Mouse (Mus musculus) cerebellum, postnatal 25 days (tissue): ENCODE measurements around the gene Gm5926.
"Not testable (repeated sequence)": the region's sequence is repeated elsewhere in the genome, so short reads cannot be mapped to it uniquely, and the experiment has no call there.

ENCODE experiments used
- DNase-seq, 2 experiments: peaks; one replicate each; pipeline ENCODE4 v3.0.0; 2021; ENCODE audit warnings: mixed read lengths in 2 of 2

The Gm5926 gene

DNA sequence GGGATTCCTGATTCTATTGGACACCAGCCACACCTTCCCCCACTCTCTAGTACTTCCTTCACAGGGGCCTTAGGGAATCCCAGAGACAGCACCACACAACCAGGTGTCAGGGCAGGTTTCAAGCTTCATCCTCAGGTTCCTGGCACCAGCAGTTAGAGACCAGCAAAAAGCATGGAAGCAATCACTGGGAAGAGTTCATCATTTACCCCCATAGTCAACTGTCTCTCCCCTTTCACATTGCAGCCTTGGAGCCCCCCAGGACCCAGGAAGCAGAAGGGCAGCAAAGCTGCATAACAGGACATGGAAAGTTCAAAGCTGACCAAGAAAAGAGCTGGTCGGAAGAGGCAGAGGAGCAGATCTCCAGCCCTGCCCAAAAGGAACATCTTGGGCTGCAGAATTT, at the start of gene Gm5926:
TSS of gene Gm5926 (plus strand) at position 301 of the 400 bp plus-strand sequence.
- DNase-seq = not testable (repeated sequence)

GRCm38 (mm10) chrX:32601008-32601407, 49.5 kb upstream of the Gm5926 start:
- DNase-seq = not testable (repeated sequence)

DNA sequence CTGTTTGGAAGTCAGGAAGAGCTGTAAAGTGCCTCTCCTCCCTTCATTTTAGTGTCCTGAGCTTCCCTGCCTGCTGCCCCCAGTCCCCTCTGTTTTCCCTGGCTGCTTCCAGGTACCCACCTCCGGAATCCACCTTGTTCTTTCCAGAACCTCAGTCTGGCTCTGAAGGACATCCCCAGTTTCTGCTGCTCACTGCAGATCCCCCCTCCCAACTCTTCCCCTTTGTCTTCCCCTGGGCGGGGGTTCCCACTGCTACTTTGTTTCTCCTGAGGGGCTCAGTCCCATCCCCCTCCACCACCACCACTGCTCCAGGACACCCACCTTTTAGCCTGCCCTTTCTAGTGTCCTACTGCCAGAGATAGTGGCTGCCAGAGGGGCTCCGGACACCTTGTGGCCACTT, 49.1 kb upstream of the Gm5926 start:
- not testable (repeated sequence) for DNase-seq
